Mouse (Mus musculus): ENCODE measurements around the gene Cacna2d2.

The Cacna2d2 gene

DNA sequence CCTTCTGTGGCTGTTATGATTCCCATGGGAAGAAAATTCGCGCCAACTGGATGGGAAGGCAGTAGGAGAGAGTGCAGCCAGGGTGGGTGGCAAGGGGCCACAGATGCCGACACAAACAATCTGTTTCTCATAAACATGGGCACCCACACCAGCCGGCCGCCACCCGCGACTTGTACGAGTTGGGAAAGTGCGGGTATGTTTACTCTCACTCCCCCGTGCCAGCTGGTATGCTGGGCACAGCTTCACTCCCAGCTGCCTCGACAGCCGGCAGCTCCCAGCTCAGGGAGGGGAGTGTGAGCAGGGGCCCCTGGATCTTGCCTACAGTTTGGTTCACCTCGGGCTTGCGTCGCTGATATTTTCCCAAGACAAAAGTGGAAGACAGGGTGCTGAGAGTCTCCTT, 57.3 kb downstream of the Cacna2d2 start:
- peak; percentile 86 for DNase-seq (ENCODE audit: low read depth, low spot score)

DNA sequence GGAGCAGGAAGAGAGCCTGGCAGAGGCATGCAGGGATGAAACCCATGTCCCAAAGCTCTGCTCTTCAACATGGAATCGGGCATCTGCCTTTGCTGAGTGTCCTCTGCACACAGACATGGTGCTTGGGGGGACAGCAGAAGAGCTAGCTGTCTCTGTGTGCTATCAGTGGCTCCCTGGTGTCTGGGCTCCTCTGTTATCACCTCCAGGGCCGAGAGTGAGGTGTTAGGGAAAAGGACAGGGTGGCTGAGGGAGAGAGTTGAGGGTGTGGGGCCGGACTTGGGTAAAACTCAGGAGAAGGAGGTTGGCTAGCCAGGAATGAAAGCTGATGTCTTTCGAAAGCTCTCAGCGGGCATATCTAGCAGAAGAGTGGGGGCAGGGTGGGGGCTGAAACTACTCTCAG, 63.5 kb downstream of the Cacna2d2 start:
- DNase-seq (ENCODE audit: low read depth, low spot score) = no peak

DNA sequence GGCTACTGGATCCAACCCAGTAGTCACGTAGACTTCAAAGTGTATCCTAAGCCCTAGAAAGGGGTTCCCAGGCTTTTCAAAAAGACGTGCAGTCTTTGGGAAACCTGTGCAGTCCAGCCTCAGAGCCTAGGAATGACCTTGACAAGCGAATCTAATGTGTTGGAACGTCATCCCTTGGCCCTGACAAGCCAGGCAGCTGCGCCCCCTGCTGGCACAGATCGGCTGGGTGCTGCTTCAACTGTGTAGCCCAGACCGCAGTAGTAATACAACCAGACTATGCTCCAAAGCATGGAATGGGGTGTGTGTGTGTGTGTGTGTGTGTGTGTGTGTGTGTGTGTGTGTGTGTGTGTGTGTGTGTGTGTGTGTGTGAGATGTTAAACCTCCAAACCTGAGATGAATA, 64.1 kb downstream of the Cacna2d2 start:
- peak; percentile 90 for DNase-seq (ENCODE audit: low read depth, low spot score)

DNA sequence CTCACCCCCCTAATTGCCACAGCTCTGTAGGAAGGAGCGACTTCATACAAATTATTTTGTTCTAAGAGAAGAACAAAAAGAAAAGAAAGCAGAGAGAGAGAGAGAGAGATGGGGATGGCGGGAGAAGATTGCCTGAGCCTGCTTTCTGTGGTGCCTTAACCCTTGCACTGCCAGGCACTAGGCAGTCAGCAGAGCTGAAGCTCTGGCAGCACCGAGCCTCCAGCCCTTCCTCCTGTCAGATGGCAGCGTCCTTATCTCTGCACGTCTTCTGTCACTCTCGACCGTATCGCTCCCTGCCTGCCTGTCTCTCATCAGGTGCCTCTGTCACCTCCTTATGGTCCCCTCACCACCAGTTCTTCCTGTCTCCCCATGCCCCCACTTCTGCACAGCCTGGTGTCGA, 64.7 kb downstream of the Cacna2d2 start:
- no peak for DNase-seq (ENCODE audit: low read depth, low spot score)

DNA sequence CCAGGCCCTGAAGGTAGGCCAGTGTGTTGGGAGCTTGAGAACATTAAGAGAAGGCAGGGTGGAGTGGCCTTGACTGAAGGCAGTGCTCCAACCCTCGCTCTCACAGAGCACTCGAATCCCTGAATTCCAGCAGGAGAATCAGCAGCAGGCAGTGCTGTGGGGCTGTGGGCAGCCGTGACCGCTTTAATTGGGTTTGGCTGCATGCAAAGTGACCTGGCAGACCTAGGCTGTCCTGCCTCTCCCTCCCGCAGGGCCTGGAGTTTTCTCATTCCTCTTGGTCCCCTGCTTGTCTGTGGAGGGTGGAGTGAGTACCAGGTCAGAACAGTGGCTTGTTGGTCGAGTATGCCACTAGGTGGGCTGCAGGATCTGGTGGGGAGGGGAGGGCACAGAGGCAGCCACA, 66.2 kb downstream of the Cacna2d2 start:
- peak; percentile 65 for DNase-seq (ENCODE audit: low read depth, low spot score)

DNA sequence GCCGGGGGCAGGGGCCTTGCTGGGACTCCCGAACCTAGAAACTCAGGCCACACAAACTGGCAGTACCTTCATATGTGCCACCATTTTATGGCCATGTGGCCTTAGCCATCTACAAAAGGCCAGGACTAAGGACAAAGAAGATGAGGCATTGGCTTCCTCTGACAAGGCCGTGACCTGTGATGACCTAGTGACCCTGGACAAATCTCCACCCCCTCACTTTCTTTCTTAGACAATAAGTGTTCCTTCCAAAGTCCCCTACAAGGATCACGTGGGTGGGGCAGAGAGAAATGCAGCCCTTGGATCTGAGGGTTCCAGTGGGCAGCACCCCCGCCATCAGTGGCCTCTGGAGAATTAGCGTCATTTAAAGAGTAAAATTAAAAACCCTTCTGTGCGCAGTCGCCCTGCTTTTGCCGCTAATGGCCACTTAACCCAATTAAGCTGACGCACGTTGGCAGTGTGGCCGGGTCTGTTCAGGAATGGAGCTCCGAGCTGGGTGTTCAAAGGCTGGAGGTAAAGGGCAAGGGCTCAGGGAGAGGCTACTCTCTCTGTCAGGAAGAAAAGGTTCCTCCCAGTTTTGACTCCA, 69.9 kb downstream of the Cacna2d2 start:
- no peak for DNase-seq (ENCODE audit: low read depth, low spot score)

- DNase-seq (ENCODE audit: low read depth, low spot score) = no peak
Measured at GRCm38 (mm10) chr9:107470427-107470826, 71.0 kb downstream of the Cacna2d2 start.

DNA sequence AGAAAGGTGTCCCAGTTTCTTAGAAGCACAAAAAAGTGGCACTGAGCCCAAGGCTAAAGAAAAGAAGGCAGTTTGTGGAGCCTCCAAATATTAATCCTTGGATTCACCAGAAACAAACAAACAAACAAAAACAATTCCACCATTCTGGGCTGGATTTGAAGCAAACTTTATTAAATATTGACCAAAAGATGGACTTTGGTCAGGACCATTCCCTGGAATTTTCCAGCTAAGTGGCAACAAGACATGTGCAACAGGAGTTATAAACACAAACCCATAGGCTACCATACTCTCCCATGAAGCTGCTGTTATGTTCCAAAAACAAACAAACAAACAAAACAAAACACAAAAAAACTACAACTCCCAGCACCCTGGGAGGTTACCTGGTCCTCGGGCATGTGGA, 74.6 kb downstream of the Cacna2d2 start:
- DNase-seq (ENCODE audit: low read depth, low spot score) = no peak

GRCm38 (mm10) chr9:107478979-107479378, 79.6 kb downstream of the Cacna2d2 start:
- DNase-seq (ENCODE audit: low read depth, low spot score) = no peak

GRCm38 (mm10) chr9:107479593-107479992, 80.2 kb downstream of the Cacna2d2 start:
- peak; percentile 31 for DNase-seq (ENCODE audit: low read depth, low spot score)

GRCm38 (mm10) chr9:107480477-107481069, 81.2 kb downstream of the Cacna2d2 start:
- no peak for DNase-seq (ENCODE audit: low read depth, low spot score)

- DNase-seq (ENCODE audit: low read depth, low spot score) = no peak
Measured at GRCm38 (mm10) chr9:107481340-107481739, 81.9 kb downstream of the Cacna2d2 start.

GRCm38 (mm10) chr9:107482004-107482403, 82.6 kb downstream of the Cacna2d2 start:
- no peak for DNase-seq (ENCODE audit: low read depth, low spot score)

DNA sequence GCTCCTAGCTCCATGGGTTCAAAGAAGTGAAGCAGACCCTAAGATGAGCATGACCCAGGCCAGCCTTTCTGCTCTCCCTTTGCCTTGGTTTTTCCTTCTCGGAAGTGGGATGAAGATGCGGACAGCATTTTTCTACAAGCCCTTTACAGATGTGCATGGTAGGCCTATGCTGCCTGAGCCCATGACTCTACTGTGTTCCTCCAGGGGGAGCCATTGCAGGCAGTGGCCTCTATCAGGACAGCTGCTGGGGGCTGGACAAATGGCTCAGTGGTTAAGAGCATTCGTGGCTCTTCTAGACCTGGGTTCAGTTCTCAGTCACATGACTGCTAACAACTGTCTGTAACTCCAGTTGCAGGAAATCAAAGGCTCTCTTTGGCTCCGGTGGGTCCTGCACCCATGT, 83.4 kb downstream of the Cacna2d2 start:
- DNase-seq (ENCODE audit: low read depth, low spot score) = no peak

DNA sequence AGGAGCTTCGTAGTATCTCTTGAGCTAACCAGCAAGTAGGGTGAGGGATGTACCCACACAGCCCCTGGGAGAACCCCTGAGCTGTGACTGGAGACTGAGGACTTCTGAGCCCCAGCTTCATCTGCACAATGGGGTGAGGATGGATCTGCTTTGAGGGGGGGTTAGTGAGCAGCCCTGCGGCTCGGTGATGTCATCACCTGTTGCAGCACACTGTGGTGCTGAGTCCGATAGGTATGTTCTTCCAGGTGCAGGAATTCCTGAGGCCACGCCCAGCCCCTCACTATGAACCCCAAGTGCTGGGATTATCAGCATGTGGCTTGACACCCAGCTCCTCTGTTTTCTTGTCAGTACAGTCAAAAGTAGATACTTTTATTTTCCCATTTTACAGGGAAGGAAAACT, 84.3 kb downstream of the Cacna2d2 start:
- no peak for DNase-seq (ENCODE audit: low read depth, low spot score)

GRCm38 (mm10) chr9:107484302-107484701, 84.9 kb downstream of the Cacna2d2 start:
- DNase-seq (ENCODE audit: low read depth, low spot score) = peak; percentile 94

DNA sequence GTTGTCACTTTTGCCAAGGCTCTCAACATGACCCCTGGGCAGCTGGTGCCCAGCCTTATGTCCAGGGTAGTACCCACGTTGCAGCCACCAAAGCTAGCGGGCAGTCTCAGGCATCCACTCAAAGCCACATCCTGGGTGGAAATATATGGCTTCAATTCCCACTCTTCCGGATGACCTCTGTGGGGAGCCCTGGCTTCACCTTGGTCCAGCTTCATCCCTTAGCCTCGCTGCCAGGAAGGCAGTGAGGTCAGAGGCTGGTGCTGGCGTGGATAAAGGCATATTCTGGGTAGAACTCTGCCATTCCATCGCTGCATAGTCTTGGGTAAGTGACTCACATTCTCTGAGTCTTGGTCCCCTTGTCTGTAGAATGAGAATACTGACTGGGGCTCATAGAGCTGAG, 85.4 kb downstream of the Cacna2d2 start:
- peak; percentile 65 for DNase-seq (ENCODE audit: low read depth, low spot score)

GRCm38 (mm10) chr9:107486086-107486485, 86.7 kb downstream of the Cacna2d2 start:
- no peak for DNase-seq (ENCODE audit: low read depth, low spot score)

DNA sequence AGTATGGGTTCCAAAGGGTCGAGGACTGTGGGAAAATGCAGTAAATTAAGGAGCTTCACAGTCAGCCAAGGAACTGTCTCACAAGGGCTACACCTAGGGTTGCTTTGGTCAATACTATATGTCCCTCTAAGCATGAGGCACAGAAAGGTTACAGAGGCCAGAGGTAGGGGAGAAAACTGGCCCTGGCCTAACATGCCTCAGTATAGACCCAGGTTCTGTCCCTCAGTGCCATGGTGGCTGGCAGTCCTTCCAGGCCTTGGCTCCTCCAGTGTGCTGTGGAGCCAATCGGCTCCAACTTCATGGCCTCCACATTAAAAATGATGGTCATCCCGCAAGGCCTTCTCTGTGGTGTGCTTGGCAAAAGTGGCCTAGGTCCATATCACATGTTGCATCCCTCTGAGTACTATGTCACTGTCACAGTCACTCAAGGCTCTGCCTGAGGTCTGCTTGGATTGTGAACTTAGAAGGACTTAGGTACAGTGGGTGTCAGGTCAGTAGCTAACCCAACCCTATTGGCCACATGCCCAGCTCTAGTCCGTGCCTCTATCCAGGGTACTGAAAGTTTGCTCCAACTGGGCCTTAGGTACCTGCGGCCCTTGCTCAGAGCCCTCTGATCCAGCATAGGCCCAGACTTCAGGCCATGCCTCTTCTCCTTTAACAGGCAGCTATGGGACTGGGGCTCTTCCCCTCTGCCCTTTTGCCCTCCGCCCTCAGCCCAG, 87.3 kb downstream of the Cacna2d2 start:
- DNase-seq (ENCODE audit: low read depth, low spot score) = no peak

DNA sequence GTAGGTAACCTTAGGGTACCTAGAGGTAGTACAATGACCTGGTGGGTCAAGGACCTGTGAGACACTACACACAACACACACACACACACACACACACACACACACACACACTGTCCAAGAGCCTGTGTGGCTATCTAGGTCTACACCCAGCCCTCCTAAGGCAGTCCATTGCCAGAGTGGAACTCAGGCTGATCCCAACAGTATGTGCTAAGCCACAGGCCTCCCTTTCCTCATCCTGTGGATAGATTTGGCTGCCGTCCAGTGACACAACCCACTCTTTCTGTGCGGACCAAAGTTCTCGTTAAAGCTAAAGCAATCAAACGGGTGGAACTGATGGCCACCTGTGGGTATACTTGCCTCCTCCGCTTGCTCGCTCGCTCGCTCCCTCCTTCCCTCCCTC, 90.7 kb downstream of the Cacna2d2 start:
- DNase-seq (ENCODE audit: low read depth, low spot score) = no peak

DNA sequence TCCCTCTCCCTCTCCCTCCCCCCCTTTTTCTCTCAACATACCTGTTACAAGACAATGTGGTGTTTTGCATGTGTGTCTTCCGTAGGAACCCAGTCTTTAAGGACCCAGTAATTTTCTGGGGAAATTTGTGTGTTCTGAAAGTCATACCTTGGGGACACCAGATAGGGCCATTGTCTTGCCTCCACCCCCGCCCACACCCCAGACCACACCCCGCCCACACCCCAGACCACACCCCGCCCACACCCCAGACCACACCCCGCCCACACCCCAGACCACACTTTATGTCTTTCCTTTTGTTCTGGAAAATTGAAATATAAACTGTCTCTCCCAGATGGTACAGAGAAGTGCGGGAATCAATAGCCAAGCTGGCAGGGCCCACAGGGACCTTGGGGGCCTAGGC, 91.2 kb downstream of the Cacna2d2 start:
- DNase-seq (ENCODE audit: low read depth, low spot score) = no peak

- no peak for DNase-seq (ENCODE audit: low read depth, low spot score)
Measured at GRCm38 (mm10) chr9:107493511-107493910, 94.1 kb downstream of the Cacna2d2 start.

DNA sequence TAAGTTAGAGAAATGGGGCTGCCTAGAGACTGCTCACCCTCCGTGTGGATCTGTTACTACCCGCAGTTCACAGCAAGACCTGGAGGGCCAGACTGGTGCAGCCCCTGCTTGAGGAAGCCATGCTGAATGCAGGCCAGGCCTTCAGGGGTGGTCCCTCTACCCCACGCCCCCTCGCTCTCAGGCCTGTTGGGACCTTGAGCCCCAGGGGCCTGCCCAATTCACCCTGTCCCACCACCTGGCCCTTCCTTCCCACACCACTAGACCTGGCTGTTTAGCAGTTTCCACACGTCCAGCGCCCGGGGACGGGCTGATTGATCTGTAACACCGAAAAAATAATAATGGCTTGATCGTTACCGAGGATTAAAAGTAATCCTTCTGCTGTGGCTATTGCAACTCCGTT, 94.8 kb downstream of the Cacna2d2 start:
- DNase-seq (ENCODE audit: low read depth, low spot score) = no peak

Data from brain, adult 2 months (tissue).